Mouse (Mus musculus) A20 (cell line): ENCODE results near the gene Dmwd.
"Not testable (repeated sequence)": the region's sequence is repeated elsewhere in the genome, so short reads cannot be mapped to it uniquely, and the experiment has no call there.

Experiments
- DNase-seq: peaks from one replicate; pipeline ENCODE4 v3.0.0-alpha.2; 2011; ENCODE audit warnings: low read depth, low spot score

Gene Dmwd

GRCm38 (mm10) chr7:19071024-19071423, 5.0 kb upstream of the Dmwd start:
- DNase-seq = not testable (repeated sequence)

DNA sequence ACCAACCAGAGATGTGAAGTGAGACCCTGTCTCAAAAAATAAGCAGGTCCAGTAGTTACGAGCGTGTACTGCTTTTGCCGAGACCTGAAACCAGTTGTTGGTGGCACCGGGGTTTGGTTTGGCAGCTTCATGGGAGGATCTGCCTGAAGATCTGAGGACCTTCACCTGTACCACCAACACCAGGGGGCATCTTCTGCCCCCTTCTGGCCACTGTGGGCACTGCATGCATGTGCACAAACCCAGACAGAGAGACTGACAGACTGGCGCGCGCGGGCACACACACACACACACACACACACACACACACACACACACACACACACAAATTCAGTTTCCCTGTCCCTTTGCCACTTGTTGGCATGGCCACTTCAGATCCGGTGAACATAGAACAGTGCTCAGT, 2.5 kb upstream of the Dmwd start:
- peak; percentile 81 for DNase-seq

DNA sequence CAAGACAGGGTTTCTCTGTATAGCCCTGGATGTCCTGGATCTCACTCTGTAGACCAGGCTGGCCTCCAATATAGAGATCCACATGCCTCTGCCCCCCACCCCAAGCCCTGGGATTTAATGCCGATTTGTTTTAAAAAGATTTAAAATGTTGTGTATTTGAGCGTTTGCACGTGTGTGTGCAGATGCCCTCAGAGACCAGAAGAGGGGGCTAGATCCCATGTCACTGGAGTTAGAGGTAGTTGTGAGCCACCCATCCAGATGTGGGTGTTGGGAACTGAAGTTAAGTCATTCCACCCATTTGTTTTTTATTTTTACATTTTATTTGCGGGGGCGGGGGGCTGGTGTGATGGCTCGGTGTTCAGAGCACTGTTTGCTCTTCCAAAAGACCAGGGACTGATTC, 1.5 kb upstream of the Dmwd start:
- DNase-seq = no peak

- no peak for DNase-seq
Observed at GRCm38 (mm10) chr7:19075231-19075630, 796 bp upstream of the Dmwd start.

GRCm38 (mm10) chr7:19076586-19076991, 562 bp downstream of the Dmwd start:
- peak; percentile 46 for DNase-seq

DNA sequence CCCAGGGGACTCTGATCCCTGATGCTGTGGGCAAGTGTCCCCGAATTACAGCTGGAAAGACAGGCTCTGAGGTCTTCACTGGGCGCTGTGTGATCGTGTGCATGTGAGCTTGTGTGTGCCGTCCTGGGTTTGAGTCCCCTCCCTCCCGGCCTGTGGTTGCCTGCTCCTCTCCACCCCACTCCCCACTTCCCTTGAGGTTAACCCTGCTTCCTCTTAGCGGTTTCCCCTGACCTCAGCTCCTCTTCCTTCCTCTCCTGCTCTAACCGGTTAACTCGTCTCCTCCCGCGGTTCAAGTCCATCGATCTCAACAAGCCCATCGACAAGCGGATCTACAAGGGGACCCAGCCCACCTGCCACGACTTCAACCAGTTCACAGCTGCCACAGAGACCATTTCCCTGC, 1.7 kb downstream of the Dmwd start:
- peak; percentile 91 for DNase-seq

GRCm38 (mm10) chr7:19078732-19079131, 2.7 kb downstream of the Dmwd start:
- no peak for DNase-seq

- DNase-seq = no peak
Observed at GRCm38 (mm10) chr7:19080451-19080950, 4.5 kb downstream of the Dmwd start.

DNA sequence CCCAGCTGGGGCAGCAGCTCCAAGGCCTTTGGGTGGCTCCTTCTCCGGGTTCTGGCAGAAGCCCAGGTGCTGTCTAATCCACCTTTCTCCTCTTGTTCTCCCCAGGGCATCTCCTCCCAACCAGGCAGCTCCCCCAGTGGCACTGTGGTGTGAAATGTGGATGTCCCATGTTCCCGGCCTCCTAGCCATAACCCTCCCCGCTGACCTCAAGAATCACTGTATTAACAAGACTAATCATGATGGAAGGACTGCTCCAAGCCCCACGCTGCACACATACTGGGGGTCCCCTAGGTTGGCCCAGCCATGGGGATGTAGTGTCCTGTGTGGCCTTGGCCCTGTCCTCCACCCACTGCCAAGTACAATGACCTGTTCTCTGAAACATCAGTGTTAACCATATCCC, 6.1 kb downstream of the Dmwd start:
- no peak for DNase-seq

DNA sequence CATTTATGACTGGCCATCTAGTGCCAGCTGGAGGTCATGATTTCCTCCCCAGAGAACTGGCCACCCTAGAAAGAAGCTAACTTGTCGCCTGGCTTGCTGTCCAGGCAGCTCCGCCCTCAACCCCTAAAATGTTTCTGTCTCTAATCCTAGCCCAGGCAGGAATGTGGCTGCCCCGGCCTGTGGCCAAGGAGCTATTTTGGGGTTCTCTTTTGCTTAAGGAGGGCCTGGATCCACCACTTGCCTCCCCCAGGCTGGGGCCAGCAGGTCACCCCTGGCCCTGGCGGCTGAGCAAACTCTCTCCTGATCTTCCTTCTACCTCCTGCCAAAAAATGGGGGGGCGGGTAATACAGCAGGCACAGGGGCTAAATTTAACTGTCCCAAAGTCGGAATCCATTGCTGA, 7.1 kb downstream of the Dmwd start:
- DNase-seq = no peak

GRCm38 (mm10) chr7:19083701-19084100, 7.7 kb downstream of the Dmwd start, which contains the start of gene Dmpk:
Gene Dmpk, plus strand, starts transcription at chr7:19083849.
- DNase-seq = no peak

DNA sequence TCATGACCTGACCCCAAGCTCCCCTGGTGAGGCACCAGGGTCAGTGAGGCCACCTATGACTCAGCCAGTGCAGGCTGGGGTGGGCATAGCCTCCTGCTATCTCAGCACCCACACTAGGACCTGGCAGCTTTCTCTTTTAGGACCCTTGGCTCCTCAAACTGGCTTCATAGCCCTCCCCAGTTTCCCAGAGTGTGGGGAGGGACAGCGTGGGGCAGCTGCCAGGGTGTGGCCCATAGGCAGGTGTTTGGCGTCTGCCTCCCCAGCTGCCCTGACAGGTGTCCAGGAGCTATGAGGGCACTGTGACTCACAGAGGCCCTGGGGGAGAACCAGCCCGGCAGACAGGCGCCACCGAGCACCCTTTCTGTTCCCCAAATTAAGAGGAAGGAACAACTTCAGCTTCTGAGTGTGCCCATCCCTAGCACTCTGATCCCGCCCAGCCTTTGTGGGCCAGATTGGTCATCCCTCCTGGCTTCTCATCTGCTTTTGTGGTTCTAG, 8.3 kb downstream of the Dmwd start:
- peak; percentile 93 for DNase-seq

DNA sequence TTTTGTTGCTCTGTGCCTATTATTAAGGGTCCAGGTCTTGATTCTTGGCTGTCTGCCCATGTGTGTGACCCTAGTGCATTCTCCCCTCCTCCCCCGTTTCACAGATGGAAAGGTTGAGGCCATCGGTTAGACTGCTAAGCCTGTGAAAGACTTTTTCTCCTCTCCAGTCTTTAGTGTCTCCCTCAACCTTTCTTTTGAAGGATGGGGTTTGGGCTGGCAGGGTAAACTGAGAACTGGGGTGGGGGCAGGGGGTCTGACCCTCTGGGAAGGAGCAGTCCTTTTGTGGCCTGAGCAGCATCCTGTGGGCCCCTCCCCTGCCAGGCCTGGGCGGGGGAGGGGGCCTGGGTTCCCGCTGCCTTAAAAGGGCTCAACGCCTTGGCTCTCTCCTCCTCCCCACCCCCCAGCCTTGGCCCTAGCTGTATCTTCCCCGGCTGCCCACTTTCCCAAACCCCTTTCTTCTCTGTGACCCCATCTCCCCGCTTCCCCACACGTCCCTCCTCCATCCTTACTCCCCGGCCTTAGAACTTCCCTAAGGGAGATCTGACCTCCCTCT, 9.0 kb downstream of the Dmwd start:
- no peak for DNase-seq

GRCm38 (mm10) chr7:19085495-19085894, 9.5 kb downstream of the Dmwd start:
- no peak for DNase-seq

- DNase-seq = peak; percentile 93
Observed at GRCm38 (mm10) chr7:19086042-19086441, 10.0 kb downstream of the Dmwd start.

GRCm38 (mm10) chr7:19086760-19087159, 10.7 kb downstream of the Dmwd start:
- no peak for DNase-seq

- peak; percentile 79 for DNase-seq
Observed at GRCm38 (mm10) chr7:19088813-19089212, 12.8 kb downstream of the Dmwd start.

GRCm38 (mm10) chr7:19091913-19092312, 15.9 kb downstream of the Dmwd start:
- no peak for DNase-seq

GRCm38 (mm10) chr7:19092381-19093173, 16.6 kb downstream of the Dmwd start:
- no peak for DNase-seq

GRCm38 (mm10) chr7:19093174-19093521, 17.1 kb downstream of the Dmwd start:
- peak; percentile 90 for DNase-seq

- peak; percentile 97 for DNase-seq
Observed at GRCm38 (mm10) chr7:19093537-19094385, 17.7 kb downstream of the Dmwd start.

DNA sequence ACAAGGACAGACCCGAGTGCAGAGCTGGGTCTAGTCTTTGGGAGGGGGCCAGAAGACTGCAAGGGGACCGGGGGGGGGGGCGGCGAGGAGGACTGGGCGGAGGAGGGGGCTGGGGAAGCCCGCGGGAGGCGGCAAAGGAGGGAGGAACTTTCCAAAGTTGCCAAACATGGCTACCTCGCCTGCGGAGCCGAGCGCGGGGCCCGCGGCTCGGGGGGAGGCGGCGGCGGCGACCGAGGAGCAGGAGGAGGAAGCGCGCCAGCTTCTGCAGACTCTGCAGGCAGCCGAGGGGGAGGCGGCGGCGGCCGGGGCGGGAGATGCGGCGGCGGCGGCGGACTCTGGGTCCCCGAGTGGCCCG, 18.4 kb downstream of the Dmwd start, which contains the start of gene Six5:
TSS of gene Six5 (plus strand) at position 124 of the 355 bp plus-strand sequence.
- DNase-seq = peak; percentile 77
